Mouse (Mus musculus) hindbrain, embryonic 10.5 days (tissue): Measurements from ENCODE around the gene Sumf2. TPM values are rescaled to one million over a fixed set of nuclear protein-coding genes. Genes with fewer than 3 reads are reported as not detected.
"Not testable (repeated sequence)": the region's sequence is repeated elsewhere in the genome, so short reads cannot be mapped to it uniquely, and the experiment has no call there.

Experiments
- DNase-seq: peaks from one replicate; pipeline ENCODE4 v3.0.0-alpha.2; 2017; ENCODE audit warnings: low spot score
- H3K27ac ChIP-seq: fragments of 300-500 bp; sonication (generic); 2 replicates; pipeline ENCODE4 v1.5.1; 2016; ENCODE audit warnings: mild to moderate bottlenecking, moderate library complexity
- H3K27me3 ChIP-seq: fragments of 300-500 bp; sonication (generic); 2 replicates; pipeline ENCODE4 v1.6.1; 2016; ENCODE audit warnings: mild to moderate bottlenecking; ENCODE audit not compliant: poor library complexity, insufficient read depth, severe bottlenecking
- H3K36me3 ChIP-seq: fragments of 300-500 bp; sonication (generic); 2 replicates; pipeline ENCODE4 v1.6.1; 2016; ENCODE audit warnings: mild to moderate bottlenecking, moderate library complexity
- H3K4me1 ChIP-seq: fragments of 300-500 bp; sonication (generic); replicated peaks from 2 replicates; pipeline ENCODE4 v1.6.1; 2016; ENCODE audit warnings: mild to moderate bottlenecking
- H3K4me3 ChIP-seq: fragments of 300-500 bp; sonication (generic); 2 replicates; pipeline ENCODE4 v1.5.1; 2016; ENCODE audit warnings: mild to moderate bottlenecking, moderate library complexity
- H3K9me3 ChIP-seq: fragments of 300-500 bp; sonication (generic); 2 replicates; pipeline ENCODE4 v1.6.1; 2016; ENCODE audit warnings: mild to moderate bottlenecking, moderate library complexity
- WGBS: fragments of 180-500 bp; shearing (Covaris S2); methylation state at CpG from one replicate; pipeline ENCODE4 v1.1.7; 2016; 5-methylcytosine and 5-hydroxymethylcytosine counted together
- polyA plus RNA-seq: library from polyadenylated mRNA; unstranded; fragments of >200 nt; fragmentation: Nextera tagmentation; extraction: Ambion mirVana; gene quantifications from 2 replicates; pipeline ENCODE4 v1.2.1, GENCODE M21; 2016

Sumf2 gene
- polyA plus RNA-seq, 1 experiment from 2014 or later = 46.6 TPM

DNA sequence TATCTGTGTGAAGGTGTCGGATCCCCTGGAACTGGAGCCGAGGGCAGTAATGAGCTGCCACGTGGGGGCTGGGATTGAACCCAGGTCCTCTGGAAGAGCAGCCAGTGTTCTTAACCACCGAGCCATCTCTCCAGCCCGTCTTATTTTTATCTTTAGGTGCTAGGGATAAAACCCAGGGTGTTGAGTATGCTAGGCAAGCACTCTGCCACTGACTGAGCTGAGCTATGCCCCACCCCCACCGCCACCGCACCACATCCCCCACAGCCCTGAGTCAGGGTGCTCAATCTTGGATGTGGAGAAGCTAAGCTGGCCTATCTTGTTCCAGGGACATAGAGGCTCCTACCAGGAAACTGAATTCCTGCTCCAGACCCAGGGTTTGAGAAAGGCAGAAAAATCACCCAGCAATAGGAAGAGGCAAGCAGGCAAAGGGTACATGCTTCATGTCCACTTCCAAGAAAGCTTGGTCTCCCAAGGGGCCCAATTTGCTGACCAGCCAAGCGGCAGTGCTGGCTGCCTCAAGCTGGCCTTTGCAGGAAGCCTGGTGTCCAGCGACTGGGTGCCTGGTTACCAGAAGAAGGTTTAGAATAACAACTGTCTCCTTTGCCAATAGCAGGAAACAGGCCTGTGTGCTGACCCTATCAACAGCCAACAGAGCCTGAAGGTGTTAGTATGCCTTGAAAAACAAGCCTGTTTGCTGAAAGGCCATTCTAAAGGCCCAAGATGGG, 31.1 kb downstream of the Sumf2 start:
- WGBS = 75% methylated on average over 9 of the region's 9 CpGs
- Histone ChIP-seq H3K27ac (no peak overlapping the region), H3K36me3 (peaks cover 32% of the 10 kb centered on the region), H3K27me3 (no peaks in the 10 kb centered on the region), H3K4me3 (no peak overlapping the region), H3K9me3 (no peaks in the 10 kb centered on the region), H3K4me1 (no peaks in the 10 kb centered on the region)
- no peak for DNase-seq

DNA sequence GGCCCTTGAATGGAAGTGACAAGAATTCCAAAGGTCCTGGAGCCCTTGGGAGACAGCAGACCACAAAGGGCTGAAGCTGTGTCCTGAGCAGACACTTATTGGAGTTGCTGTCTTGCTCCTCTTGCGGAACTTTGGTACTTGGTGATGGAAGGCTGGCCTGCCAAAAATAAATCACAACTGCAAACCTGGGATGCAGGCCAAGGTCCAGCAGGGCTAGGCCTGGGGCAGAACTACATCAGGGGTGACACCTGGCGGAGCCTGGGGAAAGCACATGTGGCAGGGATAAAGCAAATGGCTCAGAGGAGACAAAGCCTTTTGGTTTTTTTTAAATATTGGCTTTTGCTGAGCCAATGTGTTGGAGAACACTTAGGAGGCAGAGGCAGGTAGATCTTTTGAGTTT, 32.2 kb downstream of the Sumf2 start:
- DNase-seq = peak; percentile 21
- Histone ChIP-seq H3K27me3 (no peaks in the 10 kb centered on the region), H3K9me3 (no peaks in the 10 kb centered on the region), H3K4me1 (no peaks in the 10 kb centered on the region), H3K36me3 (peaks cover 40% of the 10 kb centered on the region), H3K4me3 (no peak overlapping the region), H3K27ac (no peak overlapping the region)
- 58% methylated on average over 2 of the region's 2 CpGs for WGBS

DNA sequence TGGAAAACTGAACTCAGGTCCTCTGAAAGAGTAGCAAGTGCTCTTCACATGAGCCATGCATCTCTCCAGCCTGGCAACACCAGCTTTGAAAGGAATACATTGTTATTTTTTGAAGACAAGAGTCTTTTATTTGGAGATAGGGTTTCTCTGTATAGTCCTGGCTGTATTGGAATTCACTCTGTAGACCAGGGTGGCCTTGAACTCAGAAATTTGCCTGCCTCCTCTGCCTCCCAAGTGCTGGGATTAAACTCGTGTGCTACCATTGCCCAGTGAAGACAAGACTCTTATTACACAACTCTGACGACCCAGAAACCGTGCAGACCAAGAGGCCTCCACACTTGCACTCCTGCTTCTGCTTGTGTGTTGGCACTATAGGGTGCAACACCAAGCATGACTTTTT, 33.1 kb downstream of the Sumf2 start:
- Histone ChIP-seq H3K27ac (no peak overlapping the region), H3K9me3 (no peaks in the 10 kb centered on the region), H3K4me3 (no peak overlapping the region), H3K36me3 (peaks cover 50% of the 10 kb centered on the region), H3K27me3 (no peaks in the 10 kb centered on the region), H3K4me1 (no peaks in the 10 kb centered on the region)
- WGBS = 65% methylated on average over 3 of the region's 3 CpGs
- DNase-seq = no peak

DNA sequence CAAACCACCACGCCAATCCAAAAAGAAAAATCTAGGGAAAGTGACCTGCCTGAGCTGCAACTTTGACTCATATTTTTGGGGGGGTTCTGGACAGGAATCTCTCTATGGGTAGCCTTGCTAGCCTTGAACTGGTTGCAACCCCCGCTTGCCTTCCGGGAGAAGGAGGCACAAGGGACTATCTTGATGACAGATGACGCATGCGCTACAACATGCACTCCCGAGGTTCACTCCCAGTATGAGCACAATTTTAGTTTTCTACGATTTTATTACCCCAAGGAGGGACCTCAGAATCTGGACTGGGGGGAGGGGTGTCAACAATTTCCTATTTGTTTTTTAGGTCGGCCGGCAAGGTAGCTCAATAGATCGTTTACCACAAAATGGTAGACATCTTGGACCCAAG, 39.5 kb downstream of the Sumf2 start:
- peak overlapping the region; percentile 96 for H3K27ac ChIP-seq
- WGBS = 51% methylated on average over 10 of the region's 10 CpGs

GRCm38 (mm10) chr5:129886911-129887636, 40.3 kb downstream of the Sumf2 start, which contains the start of gene Chchd2:
Chchd2 (minus strand) TSS chr5:129887470.
- under 1% methylated on average over 46 of the region's 46 CpGs for WGBS
- H3K27ac ChIP-seq = peak within 1 kb of the TSS; percentile 96
- no peaks in the 10 kb centered on the region for H3K27me3 ChIP-seq
- no peaks in the 10 kb centered on the region for H3K9me3 ChIP-seq
- peak; percentile 94 for DNase-seq
- peak within 1 kb of the TSS; percentile 93 for H3K4me3 ChIP-seq
- H3K4me1 ChIP-seq = peaks cover 14% of the 10 kb centered on the region
- peaks cover 31% of the 10 kb centered on the region for H3K36me3 ChIP-seq

More for the DNA sequence above, 39.5 kb downstream of the Sumf2 start:
- Histone ChIP-seq H3K4me1 (peaks cover 14% of the 10 kb centered on the region), H3K27me3 (no peaks in the 10 kb centered on the region), H3K9me3 (no peaks in the 10 kb centered on the region), H3K36me3 (peaks cover 40% of the 10 kb centered on the region), H3K4me3 (peak overlapping the region; percentile 93)
- peak; percentile 7 for DNase-seq

- not testable (repeated sequence) for H3K36me3 ChIP-seq, H3K4me3 ChIP-seq, DNase-seq, H3K27me3 ChIP-seq, H3K9me3 ChIP-seq, H3K27ac ChIP-seq
- 69% methylated on average over 7 of the region's 7 CpGs for WGBS
- H3K4me1 ChIP-seq = peaks cover 15% of the 10 kb centered on the region
Observed at GRCm38 (mm10) chr5:129890390-129890789, 43.6 kb downstream of the Sumf2 start.

DNA sequence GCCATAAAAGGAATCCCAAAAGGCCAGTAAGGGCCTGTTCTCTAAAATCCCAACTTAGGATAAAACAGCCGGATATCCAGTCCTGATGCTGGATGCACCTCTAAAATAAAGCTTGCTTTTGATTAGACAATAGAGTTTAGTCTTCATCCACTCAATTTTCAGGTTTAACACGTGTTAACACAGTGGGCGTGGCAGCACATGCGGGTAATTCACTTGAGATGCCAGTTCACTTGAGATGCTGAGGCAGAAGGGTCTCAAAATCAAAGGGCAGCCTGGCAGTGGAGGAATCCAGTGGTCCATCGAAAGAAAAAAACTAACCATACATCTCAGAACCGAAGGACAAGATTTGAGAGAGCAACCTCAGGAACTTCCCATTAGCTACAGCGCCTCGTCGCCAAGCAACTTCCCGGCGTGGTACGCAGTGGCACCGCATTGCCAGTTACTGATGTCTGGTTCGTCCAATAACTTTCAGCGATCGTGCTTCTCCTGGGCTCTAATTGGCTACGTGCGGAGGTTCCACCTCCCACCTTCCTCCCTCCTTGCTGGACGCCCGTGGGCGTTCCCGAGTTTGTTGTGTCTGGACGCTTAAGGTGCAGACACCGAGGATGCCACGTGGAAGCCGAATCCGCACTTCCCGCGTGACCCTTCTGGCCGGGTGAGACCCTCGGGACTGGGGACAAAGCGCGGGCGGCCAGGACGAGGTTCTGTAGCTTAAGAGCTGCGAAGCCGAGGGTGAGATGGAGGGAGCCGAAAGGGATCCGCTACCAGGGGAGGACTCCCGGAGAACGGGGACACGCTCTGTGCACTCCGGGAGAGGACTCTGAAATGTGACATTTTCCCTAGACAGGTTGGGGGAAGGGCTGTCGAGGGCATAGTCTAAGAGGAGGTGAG, 48.7 kb downstream of the Sumf2 start, which contains the start of gene Zbed5:
Gene Zbed5 (plus strand): TSS at position 526 of the 891 bp plus-strand sequence.
- peak; percentile 89 for DNase-seq
- peak within 1 kb of the TSS; percentile 82 for H3K27ac ChIP-seq
- H3K9me3 ChIP-seq = no peaks in the 10 kb centered on the region
- peaks cover 16% of the 10 kb centered on the region; the same call in 1 of the 2 replicates for H3K4me1 ChIP-seq
- H3K27me3 ChIP-seq = no peaks in the 10 kb centered on the region
- no peaks in the 10 kb centered on the region for H3K36me3 ChIP-seq
- H3K4me3 ChIP-seq = peak within 1 kb of the TSS; percentile 72
- 3% methylated on average over 44 of the region's 44 CpGs for WGBS

DNA sequence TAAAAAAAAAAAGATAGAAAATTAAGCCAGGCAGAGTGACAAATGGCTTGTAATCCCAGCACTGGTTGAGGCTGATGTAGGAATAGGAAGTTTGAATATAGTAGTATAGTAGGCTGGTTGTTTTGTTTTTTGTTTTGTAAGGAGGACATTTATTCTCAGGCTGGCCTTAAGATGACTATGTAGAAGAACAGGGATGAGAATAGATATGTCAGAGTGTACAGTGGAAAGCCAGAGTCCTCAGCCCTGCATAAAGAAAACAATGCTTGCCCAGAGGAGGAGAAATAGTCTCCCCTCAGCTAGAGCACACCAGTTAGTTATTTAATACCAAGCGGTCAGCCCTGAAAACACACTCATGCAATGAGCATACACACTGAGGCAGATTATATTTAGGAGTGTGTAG, 51.7 kb downstream of the Sumf2 start, which contains the start of gene Phkg1:
Gene Phkg1 (minus strand): TSS at position 101 of the 400 bp plus-strand sequence.
- no peak within 1 kb of the TSS for H3K27ac ChIP-seq
- H3K4me1 ChIP-seq = peaks cover 16% of the 10 kb centered on the region; the same call in 1 of the 2 replicates
- no peaks in the 10 kb centered on the region for H3K9me3 ChIP-seq
- DNase-seq = no peak
- peaks cover 10% of the 10 kb centered on the region for H3K36me3 ChIP-seq
- H3K27me3 ChIP-seq = no peaks in the 10 kb centered on the region
- H3K4me3 ChIP-seq = no peak within 1 kb of the TSS
- 95% methylated on average over 1 of the region's 1 CpGs for WGBS

GRCm38 (mm10) chr5:129907775-129908174, 61.0 kb downstream of the Sumf2 start:
- H3K27me3 ChIP-seq = peaks cover 13% of the 10 kb centered on the region
- H3K36me3 ChIP-seq = no peaks in the 10 kb centered on the region
- H3K9me3 ChIP-seq = no peaks in the 10 kb centered on the region
- 34% methylated on average over 4 of the region's 4 CpGs for WGBS
- DNase-seq = no peak
- H3K4me1 ChIP-seq = peaks cover 11% of the 10 kb centered on the region
- peak overlapping the region; percentile 75 for H3K4me3 ChIP-seq
- H3K27ac ChIP-seq = peak overlapping the region; percentile 94

DNA sequence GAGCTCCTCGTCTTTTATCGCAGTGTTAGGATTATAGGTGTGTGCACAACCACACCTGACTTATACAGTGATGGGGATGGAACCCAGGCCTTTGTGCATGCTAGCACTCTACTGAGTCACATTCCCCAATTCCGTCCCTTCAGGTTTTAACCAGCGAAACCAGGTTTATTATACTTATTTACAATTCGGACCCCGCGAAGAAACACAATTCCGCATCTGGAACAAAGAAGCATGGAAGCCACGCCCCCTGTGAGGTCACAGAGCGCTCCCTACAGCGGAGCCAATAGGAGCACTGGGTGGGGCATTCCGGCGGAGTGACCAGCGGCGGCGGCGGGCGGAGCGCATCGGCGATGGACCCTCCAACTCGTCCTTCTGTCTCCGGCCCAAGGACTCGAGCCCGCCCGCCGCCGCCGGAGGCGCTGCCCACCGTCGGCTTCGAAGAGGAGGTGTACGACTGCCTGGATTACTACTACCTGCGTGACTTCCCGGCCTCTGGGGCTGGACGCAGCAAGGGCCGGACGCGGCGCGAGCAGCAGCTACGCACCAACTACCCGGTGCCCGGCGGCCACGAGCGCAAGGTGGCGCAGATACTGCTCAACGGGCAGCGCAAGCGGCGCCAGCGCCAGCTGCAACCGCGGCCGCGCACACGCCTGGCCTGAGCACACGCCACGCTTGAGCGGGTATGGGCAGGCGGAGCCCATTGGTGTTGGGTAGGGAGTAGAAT, 61.6 kb downstream of the Sumf2 start, which contains the start of gene Nupr1l:
Gene Nupr1l (plus strand): TSS at position 299 of the 724 bp plus-strand sequence.
- WGBS = under 1% methylated on average over 63 of the region's 63 CpGs

GRCm38 (mm10) chr5:129909147-129909546, 62.4 kb downstream of the Sumf2 start:
- no peak for DNase-seq
- H3K27me3 ChIP-seq = peaks cover 13% of the 10 kb centered on the region
- H3K4me3 ChIP-seq = peak overlapping the region; percentile 75
- no peaks in the 10 kb centered on the region for H3K9me3 ChIP-seq
- H3K36me3 ChIP-seq = no peaks in the 10 kb centered on the region
- WGBS = 74% methylated on average over 9 of the region's 9 CpGs
- H3K4me1 ChIP-seq = peaks cover 11% of the 10 kb centered on the region
- peak overlapping the region; percentile 94 for H3K27ac ChIP-seq

More for the DNA sequence above, 61.6 kb downstream of the Sumf2 start, which contains the start of gene Nupr1l:
- H3K4me3 ChIP-seq = peak within 1 kb of the TSS; percentile 75
- no peaks in the 10 kb centered on the region for H3K36me3 ChIP-seq
- peak within 1 kb of the TSS; percentile 94 for H3K27ac ChIP-seq
- no peaks in the 10 kb centered on the region for H3K9me3 ChIP-seq
- peaks cover 13% of the 10 kb centered on the region for H3K27me3 ChIP-seq
- DNase-seq = peak; percentile 96
- peaks cover 11% of the 10 kb centered on the region for H3K4me1 ChIP-seq

GRCm38 (mm10) chr5:129909591-129909990, 62.8 kb downstream of the Sumf2 start:
- Histone ChIP-seq H3K9me3 (no peaks in the 10 kb centered on the region), H3K4me3 (peak overlapping the region; percentile 75), H3K36me3 (no peaks in the 10 kb centered on the region), H3K4me1 (peaks cover 11% of the 10 kb centered on the region), H3K27me3 (peaks cover 13% of the 10 kb centered on the region), H3K27ac (no peak overlapping the region)
- DNase-seq = no peak
- WGBS = 84% methylated on average over 7 of the region's 7 CpGs
